In the genomic region with DNA sequence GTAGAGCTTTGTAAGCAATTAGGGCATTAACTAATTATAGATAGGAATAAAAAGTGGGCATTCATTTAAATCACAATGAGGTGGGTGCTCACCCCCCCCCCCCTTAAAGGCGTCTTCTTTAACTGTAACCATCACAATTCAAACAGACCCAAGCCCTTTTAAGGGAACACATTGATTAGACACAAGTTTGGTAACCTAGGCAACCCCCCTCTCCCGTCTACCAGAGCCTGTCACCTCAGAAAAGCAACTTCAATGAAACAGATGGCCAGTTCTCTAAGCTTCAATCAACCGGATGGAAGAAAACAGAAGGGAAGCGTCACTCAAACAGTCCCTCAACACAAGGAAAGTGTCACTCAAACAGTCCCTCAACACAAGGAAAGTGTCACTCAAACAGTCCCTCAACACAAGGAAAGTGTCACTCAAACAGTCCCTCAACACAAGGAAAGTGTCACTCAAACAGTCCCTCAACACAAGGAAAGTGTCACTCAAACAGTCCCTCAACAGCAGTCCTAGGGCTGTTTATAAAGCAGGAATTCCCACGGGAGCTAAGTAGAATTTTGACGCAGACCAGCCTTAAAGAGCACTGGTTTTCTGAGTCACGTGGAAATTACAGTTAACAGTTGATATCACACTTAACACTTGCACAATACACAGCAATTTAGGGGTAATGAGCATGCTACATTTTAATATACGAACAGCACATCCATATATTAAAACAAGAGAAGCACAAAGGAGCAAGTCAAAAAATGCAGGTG, we compare ENCODE assay signal across 15 mouse cellular contexts. TPM values are rescaled to one million over a fixed set of nuclear protein-coding genes. Genes with fewer than 3 reads are reported as not detected.
A peak's percentile ranks its signal among the peaks of the same experiment; 100 is the strongest.
DNase-seq lines count a peak whose midpoint lies in the region; ATAC-seq lines count a peak whose summit lies in the region.
"Had no signal": no experiment of that assay in that cellular context is flagged by ENCODE, and none has a peak within 500 bp of the region (broad histone marks: within the 10 kb centered on the region; RNA-seq: fewer than 3 reads in every experiment).

No protein-coding gene starts in this region.

- no peaks in the 10 kb centered on the region for H3K27me3 ChIP-seq in forebrain, embryonic 16.5 days (replicated peaks; ENCODE audit: control insufficient read depth, insufficient read depth, low read length)
- H3K27me3 ChIP-seq in neural tube, embryonic 15.5 days (replicated peaks): no peaks in the 10 kb centered on the region
- H3K27me3 ChIP-seq: lung, embryonic 15.5 days had no signal

- H3K9ac ChIP-seq in forebrain, embryonic 16.5 days (replicated peaks; ENCODE audit: low read depth, low read length): no peak overlapping the region
- H3K9ac ChIP-seq in neural tube, embryonic 15.5 days (replicated peaks): no peak overlapping the region
- H3K9ac ChIP-seq: lung, embryonic 15.5 days had no signal

- peak; percentile 18 for DNase-seq in heart, adult 11 months
- no peak for DNase-seq in heart, adult 8-10 months (ENCODE audit: low spot score)
- peak; percentile 67 for DNase-seq in mesoderm, embryonic 11.5 days (ENCODE audit: low read depth, low spot score)
- DNase-seq in kidney, adult 11 months: no peak
- DNase-seq in spleen, postnatal 14 days (ENCODE audit: low spot score in 2 of 2): no peak
- no peak for DNase-seq in lung, postnatal 10 days
- DNase-seq: adrenal gland, postnatal 36 days; cerebellum, adult 8-10 months; gastrocnemius, postnatal 36 days; heart, postnatal 10 days; kidney, adult 9 months; spleen, adult 18-20 months had no signal

- 0 out of 2 replicates have a peak, but pooled peaks cover 3% of the 10 kb centered on the region for H3K36me3 ChIP-seq in forebrain, embryonic 16.5 days (ENCODE audit: control insufficient read depth, insufficient read depth)
- no peaks in the 10 kb centered on the region for H3K36me3 ChIP-seq in neural tube, embryonic 15.5 days
- H3K36me3 ChIP-seq: lung, embryonic 15.5 days had no signal

- no peaks in the 10 kb centered on the region for H3K9me3 ChIP-seq in forebrain, embryonic 16.5 days (ENCODE audit: control insufficient read depth, low read length)
- no peaks in the 10 kb centered on the region for H3K9me3 ChIP-seq in neural tube, embryonic 15.5 days (replicated peaks)
- H3K9me3 ChIP-seq: lung, embryonic 15.5 days had no signal

- H3K4me1 ChIP-seq in forebrain, embryonic 16.5 days (replicated peaks; ENCODE audit: control insufficient read depth, insufficient read depth, low read length): peaks cover 10% of the 10 kb centered on the region
- H3K4me1 ChIP-seq in neural tube, embryonic 15.5 days: no peaks in the 10 kb centered on the region
- H3K4me1 ChIP-seq: lung, embryonic 15.5 days had no signal

- H3K4me3 ChIP-seq in forebrain, embryonic 16.5 days (replicated peaks; ENCODE audit: low read length): no peak overlapping the region
- no peak overlapping the region for H3K4me3 ChIP-seq in neural tube, embryonic 15.5 days (replicated peaks)
- H3K4me3 ChIP-seq: lung, embryonic 15.5 days had no signal

- WGBS in forebrain, embryonic 16.5 days: 9% methylated on average over 8 of the region's 8 CpGs
- 20% methylated on average over 8 of the region's 8 CpGs for WGBS in neural tube, embryonic 15.5 days

- peak; percentile 93 for ATAC-seq in forebrain, embryonic 16.5 days
- peak; percentile 50; the same call in 1 of the 2 replicates for ATAC-seq in neural tube, embryonic 15.5 days (ENCODE audit: low FRiP score)

- peak overlapping the region; percentile 77 for H3K27ac ChIP-seq in forebrain, embryonic 16.5 days (ENCODE audit: low read length)
- H3K27ac ChIP-seq in neural tube, embryonic 15.5 days (replicated peaks): no peak overlapping the region
- H3K27ac ChIP-seq: lung, embryonic 15.5 days had no signal

- no peak overlapping the region for H3K4me2 ChIP-seq in forebrain, embryonic 16.5 days (ENCODE audit: low read length)
- H3K4me2 ChIP-seq in neural tube, embryonic 15.5 days: no peak overlapping the region
- H3K4me2 ChIP-seq: lung, embryonic 15.5 days had no signal

RNA-seq across cellular contexts. Expression of a gene that starts 59.1 kb away (rescaled TPM):
- 1 to 10 TPM; 3.3 to 4.1 (median 3.6) TPM for total RNA-seq in heart, adult 8-10 months (2022)
- 33.3 and 40.0 TPM in 2 replicates for polyA plus RNA-seq in forebrain, embryonic 16.5 days (2015; fragmentation: Nextera tagmentation; extraction: Ambion mirVana)
- polyA plus RNA-seq in neural tube, embryonic 15.5 days (2015; fragmentation: Nextera tagmentation; extraction: Ambion mirVana): 10.2 and 13.2 TPM in 2 replicates

Comparison
In these comparisons a context has a peak if more than half of its experiments do, and no peak if none do; other contexts are left out.
1. DNase-seq: peak in heart, adult 11 months (single experiment) and mesoderm, embryonic 11.5 days (single experiment); none in heart, adult 8-10 months (single experiment), kidney, adult 11 months (single experiment), spleen, postnatal 14 days (0 of 2) and lung, postnatal 10 days (single experiment).